Mouse (Mus musculus): ENCODE data around the gene Stau1.

The Stau1 gene

DNA sequence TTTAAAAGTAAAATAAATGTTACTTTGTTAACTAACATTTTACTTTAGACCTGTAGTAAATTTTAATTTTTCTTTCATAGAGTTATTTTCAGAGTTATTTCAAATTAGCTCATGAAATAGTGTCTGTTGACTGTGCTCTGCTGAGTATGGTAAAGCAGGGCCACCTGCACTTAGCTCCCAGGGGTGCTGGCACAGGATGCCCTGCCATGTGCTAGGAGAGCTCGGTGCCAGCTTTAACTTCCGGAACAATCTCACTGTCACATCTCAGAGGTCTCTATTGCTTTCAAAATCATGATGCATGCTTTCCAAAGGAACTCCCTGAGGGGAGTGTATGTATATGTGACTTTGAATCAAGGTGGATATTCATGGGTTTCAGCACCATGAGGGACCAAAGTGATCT, 59.9 kb downstream of the Stau1 start:
- in situ Hi-C loops (cut with MboI, MseI), result no loop called here

DNA sequence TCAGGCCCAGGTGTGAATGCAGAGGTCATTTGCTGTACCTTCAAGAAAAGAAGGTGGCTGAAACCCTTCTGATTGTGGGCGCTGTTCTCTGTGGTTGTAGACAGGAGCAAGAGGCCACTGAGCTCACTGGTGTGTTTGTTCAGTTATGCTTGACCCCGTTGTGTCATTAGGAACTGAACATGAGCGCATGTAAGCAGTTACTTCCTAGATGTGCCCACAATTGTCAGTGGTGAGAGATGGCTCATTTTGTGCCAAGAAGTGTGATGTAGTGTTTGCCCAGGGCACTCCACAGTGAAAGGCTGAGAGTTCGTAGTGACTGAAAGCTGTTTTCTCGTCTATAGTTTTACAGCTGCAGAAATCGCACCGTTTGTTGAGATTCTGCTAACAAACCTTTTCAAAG, 60.5 kb downstream of the Stau1 start:
- in situ Hi-C loops (cut with MboI, MseI), result no loop called here

DNA sequence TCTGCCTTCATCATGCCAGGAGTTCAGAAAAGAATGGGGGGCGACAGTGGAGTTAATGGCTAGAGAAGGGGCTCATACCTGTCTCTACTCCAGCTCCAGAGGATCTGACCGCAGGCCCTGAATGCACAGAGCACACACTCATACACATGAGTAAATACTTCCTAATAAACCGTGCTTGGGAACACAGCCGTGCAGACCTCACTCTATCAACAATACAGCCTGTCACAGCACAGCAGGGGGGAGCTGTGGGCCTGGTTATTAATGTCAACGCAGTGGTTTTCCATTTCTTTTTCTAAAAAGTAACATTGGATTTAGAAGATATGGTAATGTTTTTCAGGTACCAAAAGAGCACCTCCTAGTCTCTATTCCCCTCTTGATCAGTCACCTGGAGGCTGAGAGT, 61.7 kb downstream of the Stau1 start:
- in situ Hi-C loops (cut with MboI, MseI), result no loop called here

DNA sequence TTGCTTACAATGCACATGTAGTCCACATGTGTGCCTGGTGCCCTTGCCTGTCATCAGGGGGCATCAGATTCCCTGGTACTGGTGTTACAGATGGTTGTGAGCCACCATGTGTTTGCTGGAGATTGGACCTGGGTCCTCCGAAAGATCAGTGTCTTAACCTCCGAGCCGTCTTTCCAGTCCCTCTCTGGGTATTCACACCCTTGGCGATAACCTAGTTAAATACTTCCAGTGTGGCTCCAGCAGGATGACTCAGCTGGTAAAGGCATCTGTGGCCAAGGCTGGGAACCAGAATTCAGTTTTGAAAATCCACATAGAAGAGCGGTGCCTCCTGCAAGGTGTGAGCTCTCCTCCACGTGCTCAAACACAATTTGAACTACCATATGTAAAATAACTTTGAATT, 62.2 kb downstream of the Stau1 start:
- in situ Hi-C loops (cut with MboI, MseI), result no loop called here

DNA sequence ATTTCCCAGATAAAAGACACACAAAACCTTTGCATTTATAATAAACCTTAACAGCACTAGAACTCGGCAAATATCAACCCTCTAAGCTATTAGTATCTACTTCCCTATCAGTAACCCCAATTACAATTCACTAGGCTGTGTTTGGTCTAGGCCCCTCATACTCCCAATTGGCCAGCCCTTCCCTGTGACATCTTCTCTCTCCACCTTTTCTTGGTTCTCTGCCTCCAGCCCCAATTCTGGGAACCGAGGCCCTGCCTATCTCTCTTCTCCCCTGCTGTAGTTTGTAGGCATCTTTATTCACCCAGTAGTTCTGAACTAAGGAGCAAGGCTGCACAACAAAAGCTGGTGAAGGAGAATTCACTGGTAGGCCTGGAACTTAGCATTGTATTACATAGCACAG, 72.1 kb downstream of the Stau1 start:
- in situ Hi-C loops (cut with MboI, MseI), result loop anchor here in 1 of 2 experiments (25.0 kb wide), 1 partner anchor 1288 kb away; the partner anchor contains the start of gene Adnp

DNA sequence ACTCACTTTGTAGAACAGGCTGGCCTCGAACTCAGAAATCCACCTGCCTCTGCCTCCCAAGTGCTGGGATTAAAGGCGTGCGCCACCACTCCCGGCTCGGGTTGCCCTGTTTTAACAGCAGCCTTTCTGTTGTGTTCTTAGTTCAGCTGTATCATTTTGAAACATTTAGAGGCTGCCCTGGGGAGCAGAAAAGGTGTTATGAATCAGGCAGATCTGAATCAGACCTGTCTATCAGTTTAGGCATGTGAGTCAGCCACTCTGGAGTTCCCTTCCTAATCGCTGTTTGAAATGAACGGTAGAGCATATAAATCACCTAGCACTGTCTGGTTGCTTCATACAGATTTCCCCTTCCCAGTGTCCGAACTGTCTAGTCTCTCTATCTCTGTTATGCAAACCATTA, 85.6 kb downstream of the Stau1 start:
- in situ Hi-C loops (cut with MboI, MseI), result loop anchor here in 1 of 2 experiments (25.0 kb wide), 1 partner anchor 1302 kb away; the partner anchor contains the start of gene Adnp

DNA sequence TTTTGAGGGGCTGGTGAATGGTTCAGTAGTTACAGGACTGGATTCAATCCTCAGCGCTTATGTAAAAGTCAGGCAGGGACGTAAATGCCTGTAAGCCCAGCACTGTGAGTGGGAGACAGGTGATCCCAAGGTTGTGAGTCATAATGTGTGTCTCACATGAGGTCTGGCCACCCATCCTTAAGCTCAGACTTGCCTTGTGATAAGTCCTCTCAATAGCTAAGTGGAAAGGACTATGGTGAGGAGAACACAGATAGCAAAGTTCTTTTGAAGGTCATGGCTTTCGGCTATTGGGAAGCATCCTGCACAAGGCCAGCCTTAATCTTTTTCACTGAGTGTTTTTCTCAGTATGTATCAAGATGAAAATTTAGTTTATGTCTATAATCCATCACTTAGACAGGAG, 86.4 kb downstream of the Stau1 start:
- in situ Hi-C loops (cut with MboI, MseI), result loop anchor here in 1 of 2 experiments (10.0 to 25.0 kb wide), 2 partner anchors 1025 to 1303 kb away; partner anchors contain the start of genes Adnp and Ptpn1

DNA sequence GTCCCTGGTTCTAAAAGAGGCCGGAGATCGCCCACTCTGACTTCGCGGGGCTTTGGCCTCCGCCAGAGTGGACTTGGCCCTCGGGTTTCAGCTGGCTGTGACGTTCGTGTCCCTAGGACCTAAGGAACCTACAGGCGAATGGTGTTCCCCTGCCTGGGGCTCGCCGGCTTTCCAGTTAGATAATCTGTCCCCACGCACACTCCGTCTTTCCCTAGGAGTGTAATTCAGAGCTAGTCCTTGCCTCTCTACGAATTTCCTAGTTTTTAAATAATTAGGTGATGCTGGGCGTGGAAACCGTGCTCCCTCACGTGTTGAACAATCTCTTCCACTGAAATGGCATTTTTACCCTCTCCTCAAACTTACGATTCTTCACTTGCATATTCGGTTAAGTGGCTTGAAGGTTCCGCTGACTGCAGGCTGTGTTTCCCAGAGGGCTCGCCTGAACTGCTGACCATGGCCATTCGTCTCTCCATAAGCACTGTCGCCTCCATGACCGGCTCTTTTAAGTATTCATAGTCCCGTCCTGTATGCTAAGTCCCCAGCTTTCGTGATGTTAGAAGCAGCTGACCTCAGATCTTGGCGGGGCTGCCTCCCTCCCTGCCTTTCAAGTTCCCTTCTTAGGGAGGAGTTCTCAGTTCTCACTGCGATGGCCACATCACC, 89.4 kb downstream of the Stau1 start:
- in situ Hi-C loops (cut with MboI, MseI), result loop anchor here in 1 of 2 experiments (10.0 to 25.0 kb wide), 2 partner anchors 1028 to 1306 kb away; partner anchors contain the start of genes Adnp and Ptpn1

DNA sequence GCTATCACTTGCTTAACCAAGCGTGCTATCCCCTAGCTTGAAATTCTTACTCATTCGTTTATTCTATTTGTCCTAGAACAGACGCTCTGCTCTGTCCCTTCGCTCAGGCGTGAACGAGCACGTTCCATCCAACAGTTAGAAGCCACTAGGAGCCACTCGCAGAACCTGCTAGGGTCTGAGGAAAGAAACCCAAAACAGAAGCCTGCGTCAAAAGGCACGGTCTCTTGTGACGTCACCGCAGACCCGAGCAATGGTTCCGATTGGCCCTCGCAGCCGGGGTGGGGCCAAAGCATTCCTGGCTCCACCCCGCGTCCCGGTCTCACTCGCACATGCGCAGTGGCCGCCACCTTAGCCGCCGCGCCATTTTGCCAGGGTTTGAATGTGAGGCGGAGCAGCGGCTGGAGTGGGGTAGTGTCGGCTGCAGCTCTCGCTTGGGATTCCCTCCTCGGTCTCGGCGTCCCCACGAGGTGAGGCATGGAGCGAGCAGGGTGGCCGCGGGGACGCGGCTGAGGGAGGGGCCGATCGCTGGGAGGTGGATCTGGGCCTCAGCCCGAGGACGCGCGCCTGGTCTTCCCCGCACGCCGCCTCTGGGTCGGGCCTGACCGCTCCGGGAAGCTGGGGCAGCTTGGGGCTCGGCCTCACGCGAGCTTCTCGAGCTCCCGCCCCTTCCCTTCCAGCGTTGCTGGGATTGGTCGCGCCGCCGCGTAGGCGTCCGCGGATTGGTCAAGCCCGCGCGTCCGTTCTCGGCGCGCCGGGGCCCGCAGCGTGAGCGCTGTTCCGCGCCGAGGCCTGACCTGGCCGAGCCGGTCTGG, 90.2 kb downstream of the Stau1 start, which contains the start of gene Cse1l:
Gene Cse1l (plus strand): TSS at position 330 of the 812 bp plus-strand sequence.
- in situ Hi-C loops (cut with MboI, MseI), result loop anchor here in 1 of 2 experiments (10.0 to 25.0 kb wide), 2 partner anchors 1029 to 1306 kb away; partner anchors contain the start of genes Adnp and Ptpn1

DNA sequence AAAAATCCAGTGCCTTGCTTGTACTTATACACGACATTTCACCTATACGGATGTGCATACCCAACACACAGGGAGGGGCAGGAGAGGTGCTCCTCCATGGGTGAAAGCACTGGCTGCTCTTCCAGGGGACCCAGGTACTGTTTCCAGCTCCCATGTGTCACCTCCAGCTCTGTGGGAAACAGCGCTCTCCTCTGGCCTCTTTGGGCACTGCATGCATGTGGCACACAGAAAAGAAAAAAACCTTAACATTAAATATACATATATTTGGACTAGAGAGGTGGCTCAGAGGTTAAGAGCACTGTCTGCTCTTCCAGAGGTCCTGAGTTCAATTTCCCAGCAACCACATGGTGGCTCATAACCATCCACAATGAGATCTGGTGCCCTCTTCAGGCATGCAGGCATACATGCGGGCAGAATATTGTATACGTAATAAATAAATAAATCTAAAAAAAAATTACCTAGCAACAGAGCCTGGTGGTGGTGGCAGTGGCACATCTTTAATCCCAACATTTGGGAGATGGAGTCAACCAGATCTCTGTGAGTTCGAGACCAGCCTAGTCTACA, 92.3 kb downstream of the Stau1 start:
- in situ Hi-C loops (cut with MboI, MseI), result loop anchor here in 1 of 2 experiments (10.0 to 25.0 kb wide), 2 partner anchors 1031 to 1308 kb away; partner anchors contain the start of genes Adnp and Ptpn1

DNA sequence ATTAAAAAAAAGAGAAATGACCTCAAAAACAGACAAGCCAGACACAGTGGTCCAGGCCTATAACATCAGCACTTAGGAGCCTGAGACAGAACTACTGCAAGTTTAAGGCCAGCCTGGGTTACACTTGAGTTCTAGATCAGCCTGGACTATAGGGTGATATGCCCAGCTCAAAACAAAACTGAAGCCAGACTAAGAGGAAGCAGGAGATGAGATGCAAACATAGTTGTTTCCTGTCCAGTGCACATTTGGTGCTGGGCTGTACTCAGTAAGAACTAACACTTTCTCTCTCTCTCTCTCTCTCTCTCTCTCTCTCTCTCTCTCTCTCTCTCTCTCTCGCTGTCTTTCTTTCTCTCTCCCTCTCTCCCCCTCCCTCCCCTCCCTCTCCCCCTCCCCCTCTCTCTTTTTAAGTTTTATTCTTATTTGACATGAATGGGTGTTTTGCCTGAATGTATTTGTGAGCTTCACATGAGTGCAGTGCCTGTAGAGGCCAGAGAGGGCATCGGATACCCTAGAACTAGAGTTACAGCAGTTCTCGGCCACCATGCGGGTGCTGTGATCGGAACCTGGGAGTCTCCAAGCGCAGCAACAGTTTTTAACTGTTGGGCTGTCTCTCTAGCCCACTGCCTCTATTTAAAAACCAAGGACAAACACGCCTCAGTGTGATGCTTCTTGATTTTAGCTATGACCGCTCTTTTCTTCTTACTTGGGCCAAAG, 95.2 kb downstream of the Stau1 start:
- in situ Hi-C loops (cut with MboI, MseI), result loop anchor here in 1 of 2 experiments (10.0 to 25.0 kb wide), 2 partner anchors 1034 to 1311 kb away; partner anchors contain the start of genes Adnp and Ptpn1

DNA sequence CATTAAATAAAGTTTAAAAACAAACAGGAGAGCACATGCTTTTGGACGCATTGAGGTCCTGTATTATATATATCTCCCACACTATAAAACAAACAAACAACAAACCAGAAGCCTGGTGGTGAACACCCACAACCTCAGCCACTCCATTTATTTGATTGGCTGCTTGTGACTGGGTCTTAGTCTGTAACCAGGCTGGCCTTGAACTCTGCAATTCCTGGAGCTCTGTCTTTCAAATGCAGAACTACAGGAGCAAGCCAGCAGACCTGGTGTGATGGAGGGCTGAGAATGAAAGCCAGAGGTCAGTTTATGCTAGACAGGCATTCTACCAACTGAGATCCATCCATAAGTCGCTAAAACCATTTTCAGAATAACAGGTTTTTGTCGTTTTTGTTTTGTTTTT, 96.4 kb downstream of the Stau1 start:
- in situ Hi-C loops (cut with MboI, MseI), result loop anchor here in 1 of 2 experiments (10.0 to 25.0 kb wide), 2 partner anchors 1035 to 1313 kb away; partner anchors contain the start of genes Adnp and Ptpn1

DNA sequence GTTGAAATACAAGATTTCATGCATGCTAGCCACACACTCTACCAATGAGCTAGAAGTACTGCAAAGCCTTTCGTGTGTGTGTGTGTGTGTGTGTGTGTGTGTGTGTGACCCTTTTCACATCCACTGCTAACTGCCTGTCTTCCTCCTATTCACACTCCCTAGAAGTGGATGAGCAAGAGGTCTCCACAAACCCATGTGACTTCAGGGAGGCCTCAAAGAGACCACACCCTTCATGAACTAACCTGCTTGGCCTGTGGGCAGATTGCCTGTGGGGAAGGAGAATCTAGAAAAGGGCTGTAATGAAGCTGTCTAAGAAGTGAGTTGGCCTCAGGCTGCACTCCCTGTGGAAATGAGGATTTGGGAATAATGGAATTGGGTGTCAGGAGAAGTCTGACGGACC, 96.9 kb downstream of the Stau1 start:
- in situ Hi-C loops (cut with MboI, MseI), result no loop called here

Data from T-helper 17 cell (primary cell).